Mouse (Mus musculus): ENCODE results near the gene Mrpl35. TPM values are rescaled to one million over a fixed set of nuclear protein-coding genes. Genes with fewer than 3 reads are reported as not detected.

The Mrpl35 gene
- polyA plus RNA-seq, 1 experiment from 2014 or later = 63.3 TPM

Other genes with a start within 250 kb of the Mrpl35 start
- gene Kdm3a, start 194.0 kb downstream of the Mrpl35 start, polyA plus RNA-seq (2015; fragmentation: Nextera tagmentation; extraction: Ambion mirVana) = 40.7 and 46.4 TPM in 2 replicates
- gene Reep1, start 119.4 kb downstream of the Mrpl35 start, polyA plus RNA-seq (2015; fragmentation: Nextera tagmentation; extraction: Ambion mirVana) = 14.9 and 15.8 TPM in 2 replicates
- 178 and 191 TPM in 2 replicates for gene Immt, start 4.4 kb upstream of the Mrpl35 start, polyA plus RNA-seq (2015; fragmentation: Nextera tagmentation; extraction: Ambion mirVana)
- gene Ptcd3, start 81.8 kb upstream of the Mrpl35 start, polyA plus RNA-seq (2015; fragmentation: Nextera tagmentation; extraction: Ambion mirVana) = 87.6 and 94.9 TPM in 2 replicates
- gene Polr1a, start 82.1 kb upstream of the Mrpl35 start, polyA plus RNA-seq (2015; fragmentation: Nextera tagmentation; extraction: Ambion mirVana) = 29.8 and 33.9 TPM in 2 replicates

Data from stomach, embryonic 15.5 days (tissue).